Mouse (Mus musculus) limb, embryonic 15.5 days (tissue): ENCODE measurements around the gene Tmc5. TPM values are rescaled to one million over a fixed set of nuclear protein-coding genes. Genes with fewer than 3 reads are reported as not detected.

ENCODE experiments used
- ATAC-seq: fragments of 200-750 bp; cut with Nextera tagmentation; 2 replicates; pipeline ENCODE4 v1.8.0; 2017; ENCODE audit warnings: low read depth, moderate TSS enrichment; ENCODE audit not compliant: insufficient number of reproducible peaks, low FRiP score, low TSS enrichment
- H3K27ac ChIP-seq: fragments of 300-500 bp; sonication (generic); 2 replicates; pipeline ENCODE4 v1.5.1; 2015; ENCODE audit warnings: moderate library complexity, mild to moderate bottlenecking, inconsistent platforms
- H3K27me3 ChIP-seq: fragments of 300-500 bp; sonication (generic); 2 replicates; pipeline ENCODE4 v1.6.1; 2015; ENCODE audit warnings: inconsistent platforms
- H3K36me3 ChIP-seq: fragments of 300-500 bp; sonication (generic); 2 replicates; pipeline ENCODE4 v1.6.1; 2015; ENCODE audit warnings: inconsistent platforms
- H3K4me1 ChIP-seq: fragments of 300-500 bp; sonication (generic); 2 replicates; pipeline ENCODE4 v1.6.1; 2015; ENCODE audit warnings: inconsistent platforms
- H3K4me2 ChIP-seq: fragments of 300-500 bp; sonication (generic); 2 replicates; pipeline ENCODE4 v1.6.1; 2015; ENCODE audit warnings: mild to moderate bottlenecking, inconsistent platforms
- H3K4me3 ChIP-seq: fragments of 300-500 bp; sonication (generic); 2 replicates; pipeline ENCODE4 v1.5.1; 2015; ENCODE audit warnings: mild to moderate bottlenecking, inconsistent platforms
- H3K9ac ChIP-seq: fragments of 300-500 bp; sonication (generic); 2 replicates; pipeline ENCODE4 v1.6.1; 2015; ENCODE audit warnings: inconsistent platforms
- H3K9me3 ChIP-seq: fragments of 300-500 bp; sonication (generic); 2 replicates; pipeline ENCODE4 v1.6.1; 2016; ENCODE audit warnings: inconsistent platforms
- WGBS: fragments of 180-500 bp; shearing (Covaris S2); methylation state at CpG from one replicate; pipeline ENCODE4 v1.1.7; 2015; 5-methylcytosine and 5-hydroxymethylcytosine counted together
- polyA plus RNA-seq: library from polyadenylated mRNA; unstranded; fragments of >200 nt; fragmentation: Nextera tagmentation; extraction: Ambion mirVana; gene quantifications from 2 replicates; pipeline ENCODE4 v1.2.1, GENCODE M21; 2015

The Tmc5 gene
- polyA plus RNA-seq, 1 experiment from 2014 or later = 0.24 TPM

DNA sequence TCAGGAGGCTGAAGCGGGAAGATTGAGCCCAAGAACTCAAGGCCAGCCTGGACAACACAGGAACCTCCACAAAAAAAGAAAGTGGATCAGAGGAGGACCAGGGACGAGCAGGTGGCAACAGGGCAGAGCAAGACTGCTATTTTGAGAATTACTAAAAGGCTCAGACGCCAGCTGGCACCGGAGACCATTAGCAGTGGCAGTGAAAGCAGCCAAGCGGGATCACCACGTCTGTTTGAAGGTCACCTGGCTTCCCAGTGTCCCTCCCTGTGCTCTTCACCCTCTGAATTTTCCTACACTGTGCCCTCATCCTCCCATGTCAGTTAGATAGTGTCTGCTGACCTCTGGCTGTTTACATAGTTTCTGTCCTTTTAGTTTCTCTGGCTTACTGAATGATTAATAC lies 11.2 kb upstream of the Tmc5 start:
- 57% methylated on average over 6 of the region's 6 CpGs for WGBS
- ATAC-seq = no peak

DNA sequence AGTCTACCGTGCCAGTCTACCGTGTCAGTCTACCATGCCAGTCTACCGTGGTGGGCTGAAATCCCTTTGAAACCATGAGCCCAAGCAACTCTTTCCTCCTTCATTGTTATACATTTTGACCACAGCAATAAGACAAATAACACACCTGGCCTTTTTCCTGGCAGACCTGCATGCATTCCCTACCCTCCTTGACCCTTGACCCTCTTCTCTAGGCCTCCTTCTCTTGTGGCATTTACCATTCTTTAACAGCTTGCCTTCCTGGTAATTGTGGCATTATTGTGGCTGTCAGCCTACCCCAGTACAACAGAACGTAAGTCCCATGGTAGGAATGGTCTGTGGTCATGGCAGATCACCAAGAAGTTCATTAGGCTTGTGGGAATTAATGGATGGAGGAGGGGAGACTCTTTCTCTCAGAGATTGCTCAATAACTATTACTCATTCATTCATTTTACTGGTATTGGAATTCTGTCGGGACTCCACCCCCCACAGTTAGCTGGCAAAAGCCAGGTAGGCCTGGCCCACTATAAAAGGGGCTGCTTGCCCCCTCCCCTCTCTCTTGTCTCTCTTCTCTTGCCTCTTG lies 6.3 kb upstream of the Tmc5 start:
- Histone ChIP-seq H3K27ac (no peak overlapping the region), H3K27me3 (no peaks in the 10 kb centered on the region), H3K4me1 (peaks cover 35% of the 10 kb centered on the region), H3K9ac (no peak overlapping the region), H3K4me2 (no peak overlapping the region), H3K4me3 (no peak overlapping the region), H3K36me3 (no peaks in the 10 kb centered on the region), H3K9me3 (no peaks in the 10 kb centered on the region)
- 85% methylated on average over 5 of the region's 5 CpGs for WGBS
- ATAC-seq = no peak

More for the DNA sequence above, 11.2 kb upstream of the Tmc5 start:
- Histone ChIP-seq H3K36me3 (no peaks in the 10 kb centered on the region), H3K4me1 (peaks cover 12% of the 10 kb centered on the region), H3K27ac (no peak overlapping the region), H3K9ac (no peak overlapping the region), H3K27me3 (no peaks in the 10 kb centered on the region), H3K4me2 (no peak overlapping the region), H3K4me3 (no peak overlapping the region), H3K9me3 (no peaks in the 10 kb centered on the region)

DNA sequence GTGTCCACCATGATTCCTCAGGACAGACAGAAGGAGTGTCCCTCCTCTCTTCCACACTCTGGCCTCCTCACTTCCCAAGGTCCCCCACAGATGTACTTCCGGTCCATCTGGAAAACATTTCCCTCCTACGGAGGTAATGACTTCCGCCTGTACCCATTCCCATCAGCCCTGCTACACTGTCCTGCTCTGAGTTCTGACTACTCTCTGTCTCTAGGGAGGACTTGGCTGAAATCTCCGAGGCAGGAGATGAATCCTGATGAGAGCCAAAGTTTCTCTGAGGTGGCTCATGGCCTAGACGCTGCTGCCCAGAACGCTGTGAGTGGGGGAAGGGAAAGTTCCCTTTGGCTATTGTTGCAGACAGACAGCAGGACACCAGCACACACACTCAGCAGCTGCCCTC lies 5.0 kb upstream of the Tmc5 start:
- 20% methylated on average over 6 of the region's 6 CpGs for WGBS
- Histone ChIP-seq H3K4me1 (peaks cover 37% of the 10 kb centered on the region), H3K9ac (no peak overlapping the region), H3K27me3 (peaks cover 11% of the 10 kb centered on the region), H3K36me3 (no peaks in the 10 kb centered on the region), H3K9me3 (no peaks in the 10 kb centered on the region), H3K4me2 (no peak overlapping the region), H3K4me3 (no peak overlapping the region), H3K27ac (no peak overlapping the region)
- no peak for ATAC-seq

DNA sequence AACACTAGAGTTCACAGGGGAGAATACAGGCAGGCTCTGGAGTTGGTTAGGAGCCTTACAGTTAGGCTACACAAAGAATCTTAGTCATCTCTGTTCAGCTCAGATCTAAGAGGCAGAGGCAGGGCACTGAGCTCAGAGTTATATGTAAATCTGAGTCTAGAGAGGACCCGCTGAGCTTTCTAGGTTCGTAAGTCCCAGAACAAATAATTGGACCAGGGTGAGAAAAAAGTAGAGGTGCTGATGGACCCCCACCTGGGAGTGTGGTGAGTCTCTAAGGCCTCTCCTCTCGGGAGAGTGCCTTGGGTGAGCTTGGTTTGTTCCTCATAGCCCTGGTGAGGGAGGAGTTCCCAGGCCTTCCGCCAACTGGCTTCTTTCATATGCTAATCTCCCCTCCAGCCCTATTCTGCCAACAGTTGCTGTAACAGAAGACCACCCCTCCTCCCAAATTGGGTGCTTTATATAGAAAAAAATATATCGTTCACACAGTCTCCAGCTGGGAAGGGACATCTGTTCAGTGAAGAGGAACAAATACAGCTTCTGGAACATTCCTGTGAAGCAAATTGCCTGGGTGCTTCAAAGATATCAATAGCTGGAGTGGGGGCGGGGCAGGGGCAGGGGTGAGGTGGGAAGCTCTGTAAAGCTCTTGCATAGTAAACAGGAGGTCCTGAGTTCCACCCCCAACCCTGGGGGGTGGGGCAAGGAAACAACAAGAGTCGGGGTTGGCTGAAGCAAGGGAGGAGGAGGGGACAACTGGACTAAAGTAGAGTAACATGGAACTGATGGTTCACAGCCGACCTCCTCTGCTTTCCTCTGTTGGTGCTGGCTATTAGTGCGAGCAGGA lies 3.3 kb upstream of the Tmc5 start:
- peak; percentile 59 for ATAC-seq
- Histone ChIP-seq H3K27ac (peak overlapping the region; percentile 63; the same call in 1 of the 2 replicates), H3K36me3 (no peaks in the 10 kb centered on the region), H3K4me3 (no peak overlapping the region), H3K4me1 (peaks cover 43% of the 10 kb centered on the region), H3K9ac (no peak overlapping the region), H3K9me3 (no peaks in the 10 kb centered on the region), H3K27me3 (peaks cover 19% of the 10 kb centered on the region), H3K4me2 (no peak overlapping the region)
- WGBS = 16% methylated on average over 9 of the region's 9 CpGs

DNA sequence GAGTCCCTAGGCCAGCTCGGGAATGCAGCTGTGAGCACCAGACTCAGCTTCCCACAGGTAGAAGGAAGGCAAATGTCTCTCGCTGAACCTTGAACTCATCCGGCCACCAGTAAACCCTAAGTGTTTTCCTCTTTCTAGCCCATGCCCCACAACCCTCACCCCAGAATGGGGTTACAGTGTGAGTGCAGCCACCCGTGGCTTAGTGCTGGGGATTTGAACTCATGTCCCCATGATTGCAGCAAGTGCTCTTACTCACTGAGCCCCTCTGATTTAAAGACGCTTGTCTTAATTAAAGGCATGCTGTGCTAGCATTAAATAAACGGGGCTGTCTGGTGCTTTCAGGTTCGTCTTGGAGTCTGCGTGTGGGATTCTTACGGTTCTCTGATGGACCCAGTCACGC lies 2.5 kb upstream of the Tmc5 start:
- Histone ChIP-seq H3K9me3 (no peaks in the 10 kb centered on the region), H3K27ac (no peak overlapping the region), H3K9ac (no peak overlapping the region), H3K4me2 (peak overlapping the region; percentile 47), H3K4me1 (peaks cover 43% of the 10 kb centered on the region), H3K36me3 (no peaks in the 10 kb centered on the region), H3K27me3 (peaks cover 19% of the 10 kb centered on the region), H3K4me3 (peak overlapping the region; percentile 25)
- WGBS = 26% methylated on average over 10 of the region's 10 CpGs
- ATAC-seq = no peak; the same call in 1 of the 2 replicates

DNA sequence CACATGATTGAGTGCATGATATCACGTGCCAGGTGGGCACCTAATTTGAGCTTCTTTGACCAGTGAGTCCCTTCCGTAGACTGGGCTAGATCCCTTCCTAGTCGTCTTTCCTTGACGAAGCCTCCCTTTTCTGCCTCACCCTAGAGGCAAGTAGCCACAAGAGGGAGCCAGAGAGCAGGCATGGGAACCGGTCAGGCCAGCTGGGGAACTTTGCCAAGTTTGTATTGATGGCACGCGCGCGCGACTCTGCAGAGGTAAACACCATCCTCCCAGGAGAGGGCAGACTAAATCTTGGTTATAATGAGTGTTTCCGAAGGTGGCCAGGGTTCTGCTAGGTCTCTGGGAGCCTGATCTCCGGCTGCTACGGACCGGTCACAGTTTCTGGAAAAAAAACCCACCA lies 1.9 kb upstream of the Tmc5 start:
- peak overlapping the region; percentile 25 for H3K4me3 ChIP-seq
- H3K4me2 ChIP-seq = peak overlapping the region; percentile 47
- no peaks in the 10 kb centered on the region for H3K9me3 ChIP-seq
- H3K27ac ChIP-seq = no peak overlapping the region
- H3K27me3 ChIP-seq = peaks cover 21% of the 10 kb centered on the region
- WGBS = 1% methylated on average over 14 of the region's 14 CpGs
- no peak for ATAC-seq
- peaks cover 43% of the 10 kb centered on the region for H3K4me1 ChIP-seq
- no peak overlapping the region for H3K9ac ChIP-seq
- H3K36me3 ChIP-seq = no peaks in the 10 kb centered on the region

DNA sequence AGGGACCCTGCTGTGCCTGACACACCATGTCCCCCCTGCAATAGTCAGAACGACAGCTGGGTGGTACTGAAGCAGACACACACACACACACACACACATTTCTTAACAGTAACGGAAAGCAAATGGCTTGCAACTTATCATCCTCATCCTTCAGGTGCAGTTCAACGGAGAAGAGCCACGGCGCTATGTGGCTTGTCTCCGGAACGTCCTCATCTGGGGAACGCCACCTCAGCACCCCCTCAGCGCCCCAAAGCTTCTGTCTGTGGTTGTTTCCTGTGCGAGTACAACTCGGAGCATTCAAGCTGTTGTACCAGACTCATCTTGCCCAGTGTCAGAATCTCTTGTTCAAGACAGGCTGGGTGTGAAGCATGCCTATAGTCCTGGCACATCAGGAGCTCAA lies 826 bp upstream of the Tmc5 start:
- no peak for ATAC-seq
- no peak overlapping the region for H3K4me2 ChIP-seq
- H3K4me1 ChIP-seq = peaks cover 43% of the 10 kb centered on the region
- H3K36me3 ChIP-seq = no peaks in the 10 kb centered on the region
- H3K27ac ChIP-seq = no peak overlapping the region
- 77% methylated on average over 11 of the region's 11 CpGs for WGBS
- H3K9me3 ChIP-seq = no peaks in the 10 kb centered on the region
- no peak overlapping the region for H3K4me3 ChIP-seq
- no peak overlapping the region for H3K9ac ChIP-seq
- H3K27me3 ChIP-seq = peaks cover 28% of the 10 kb centered on the region

DNA sequence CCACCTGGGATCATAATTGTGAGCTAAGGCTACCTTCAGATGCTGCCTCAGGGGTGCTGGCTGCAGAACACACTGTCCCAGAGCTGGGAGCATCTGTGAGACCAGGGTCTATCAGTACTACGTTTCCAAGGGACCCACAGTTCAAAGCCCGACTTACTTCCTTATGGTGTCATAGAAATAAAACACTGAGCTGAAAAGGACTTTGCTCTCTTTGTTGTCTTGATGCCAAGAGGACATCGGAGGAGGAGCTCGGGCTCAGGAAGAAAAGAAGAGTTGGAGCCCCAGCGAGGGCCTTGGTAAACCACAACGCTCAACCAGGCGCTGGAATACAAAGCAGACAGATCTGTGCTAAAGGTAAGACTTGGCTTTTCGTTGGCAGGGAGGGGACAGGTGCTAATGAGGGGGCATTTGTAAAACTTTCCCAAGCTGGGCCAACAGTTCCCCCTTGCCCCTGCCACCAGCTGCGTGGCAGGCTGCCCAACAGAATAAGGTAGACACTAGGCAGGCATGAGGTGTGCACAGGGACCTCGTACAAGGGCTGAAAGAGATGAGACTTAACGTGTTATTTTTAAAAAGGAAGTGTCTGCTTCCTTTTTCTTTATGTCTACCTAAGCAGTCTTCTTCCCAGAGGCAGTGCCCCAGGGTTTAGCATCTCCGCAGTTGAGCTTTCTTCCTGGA lies 3.0 kb downstream of the Tmc5 start:
- H3K27ac ChIP-seq = no peak overlapping the region
- no peak for ATAC-seq
- WGBS = 70% methylated on average over 12 of the region's 12 CpGs
- H3K36me3 ChIP-seq = no peaks in the 10 kb centered on the region
- no peak overlapping the region for H3K9ac ChIP-seq
- no peak overlapping the region for H3K4me3 ChIP-seq
- H3K27me3 ChIP-seq = peaks cover 28% of the 10 kb centered on the region
- H3K4me2 ChIP-seq = no peak overlapping the region
- no peaks in the 10 kb centered on the region for H3K9me3 ChIP-seq
- H3K4me1 ChIP-seq = peaks cover 13% of the 10 kb centered on the region

DNA sequence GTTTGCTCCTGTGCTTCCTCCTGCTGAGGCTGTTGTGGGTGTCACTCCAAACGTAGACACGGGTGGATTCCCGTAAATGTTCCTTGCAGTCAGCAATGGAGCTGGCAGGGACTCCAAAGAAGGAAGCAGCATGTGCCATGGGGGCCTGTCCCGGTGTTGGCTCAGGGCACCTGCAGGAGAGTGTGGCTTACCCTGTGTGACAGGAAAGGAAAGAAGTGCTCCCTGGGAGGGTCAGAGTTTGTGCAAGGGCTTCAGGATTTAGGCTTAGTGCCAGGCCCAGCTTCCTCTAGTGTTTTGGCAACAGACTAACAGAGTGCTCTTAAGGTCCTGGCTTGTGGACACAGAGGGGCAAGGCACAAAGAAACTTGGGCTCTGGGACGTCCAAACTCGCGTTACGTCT lies 7.7 kb downstream of the Tmc5 start:
- Histone ChIP-seq H3K4me1 (no peaks in the 10 kb centered on the region), H3K27ac (no peak overlapping the region), H3K27me3 (peaks cover 7% of the 10 kb centered on the region; the same call in 1 of the 2 replicates), H3K4me2 (no peak overlapping the region), H3K9ac (no peak overlapping the region), H3K9me3 (no peaks in the 10 kb centered on the region), H3K4me3 (no peak overlapping the region), H3K36me3 (no peaks in the 10 kb centered on the region)
- ATAC-seq = no peak
- 80% methylated on average over 8 of the region's 8 CpGs for WGBS

DNA sequence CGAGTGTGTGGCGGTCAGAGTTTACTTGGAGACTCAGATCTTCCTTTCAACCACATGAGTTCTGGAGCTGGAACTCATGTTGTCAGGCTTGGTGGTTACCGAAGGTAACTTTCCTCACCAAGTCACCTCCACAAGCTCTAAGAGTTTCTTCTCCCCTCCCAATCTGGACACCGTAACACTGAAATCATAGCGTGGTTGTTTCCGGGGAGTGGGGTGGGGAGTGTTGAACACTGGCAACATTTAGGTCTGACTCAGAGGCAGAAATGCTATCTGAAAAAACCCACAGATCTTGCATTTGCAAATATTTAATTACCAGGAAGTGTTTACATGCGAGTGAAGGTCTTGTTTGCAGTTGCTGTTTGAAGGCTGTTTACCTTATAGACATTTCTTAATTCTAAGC lies 12.7 kb downstream of the Tmc5 start:
- H3K27ac ChIP-seq = no peak overlapping the region
- 88% methylated on average over 7 of the region's 7 CpGs for WGBS

DNA sequence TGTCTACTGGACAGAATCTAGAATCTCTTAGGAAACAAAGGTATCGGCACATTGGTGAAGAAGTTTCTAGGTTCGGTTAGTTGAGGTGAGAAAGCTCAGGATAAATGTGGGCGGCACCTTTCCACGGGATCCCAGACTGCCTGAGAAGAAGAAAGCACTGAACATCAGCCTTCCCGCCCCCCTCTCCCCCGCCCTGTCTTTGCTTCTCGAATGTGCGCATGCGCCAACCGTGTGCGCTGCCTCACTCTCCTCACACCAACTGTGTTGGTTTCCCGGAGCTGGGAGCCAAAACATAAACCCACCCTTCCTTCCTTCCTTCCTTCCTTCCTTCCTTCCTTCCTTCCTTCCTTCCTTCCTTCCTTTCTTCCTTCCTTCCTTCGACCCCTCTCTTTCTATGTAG lies 13.6 kb downstream of the Tmc5 start:
- H3K4me2 ChIP-seq = no peak overlapping the region
- no peaks in the 10 kb centered on the region for H3K4me1 ChIP-seq
- no peak for ATAC-seq
- H3K27ac ChIP-seq = no peak overlapping the region
- no peaks in the 10 kb centered on the region for H3K36me3 ChIP-seq
- H3K9me3 ChIP-seq = no peaks in the 10 kb centered on the region
- H3K27me3 ChIP-seq = no peaks in the 10 kb centered on the region
- WGBS = 85% methylated on average over 13 of the region's 13 CpGs
- H3K4me3 ChIP-seq = no peak overlapping the region
- H3K9ac ChIP-seq = no peak overlapping the region

More for the DNA sequence above, 12.7 kb downstream of the Tmc5 start:
- no peaks in the 10 kb centered on the region for H3K27me3 ChIP-seq
- no peaks in the 10 kb centered on the region for H3K9me3 ChIP-seq
- H3K4me3 ChIP-seq = no peak overlapping the region
- H3K36me3 ChIP-seq = no peaks in the 10 kb centered on the region
- no peak for ATAC-seq
- no peak overlapping the region for H3K4me2 ChIP-seq
- no peak overlapping the region for H3K9ac ChIP-seq
- no peaks in the 10 kb centered on the region for H3K4me1 ChIP-seq

DNA sequence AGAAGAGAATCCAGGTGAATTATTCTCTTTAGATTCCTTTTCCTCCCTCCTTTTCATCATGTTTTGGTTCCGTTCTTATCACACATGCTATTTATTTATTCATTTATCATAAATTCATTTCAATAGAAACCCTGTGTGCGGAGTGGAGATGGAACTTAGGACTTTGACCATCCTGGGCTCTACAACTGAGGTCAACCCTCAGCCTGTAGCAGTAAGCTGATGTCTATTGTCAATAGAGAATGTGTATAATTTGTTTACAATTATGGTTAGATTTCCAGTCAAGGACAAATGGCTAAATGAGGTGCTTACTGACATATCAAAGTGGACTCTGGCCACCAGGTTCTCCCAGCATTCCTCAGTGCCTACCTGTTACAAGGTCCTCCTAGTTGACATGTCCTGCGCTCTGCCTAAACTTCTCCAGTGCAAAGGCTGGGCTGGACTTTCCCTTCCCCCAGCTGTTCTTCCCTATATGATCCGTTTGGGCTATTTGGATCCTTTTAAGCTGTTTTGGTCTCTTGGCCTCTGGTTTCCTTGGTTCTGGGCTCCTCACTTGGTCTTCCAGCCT lies 14.2 kb downstream of the Tmc5 start:
- Histone ChIP-seq H3K27me3 (no peaks in the 10 kb centered on the region), H3K4me3 (no peak overlapping the region), H3K36me3 (no peaks in the 10 kb centered on the region), H3K4me1 (no peaks in the 10 kb centered on the region), H3K9me3 (no peaks in the 10 kb centered on the region), H3K4me2 (no peak overlapping the region), H3K9ac (no peak overlapping the region), H3K27ac (no peak overlapping the region)
- WGBS = 81% methylated on average over 4 of the region's 4 CpGs
- ATAC-seq = no peak
